Mouse (Mus musculus) NIH3T3 (cell line): Measurements from ENCODE around the gene Pim3.
"Not testable (repeated sequence)": the region's sequence is repeated elsewhere in the genome, so short reads cannot be mapped to it uniquely, and the experiment has no call there.

Source experiments
- DNase-seq: peaks from one replicate; pipeline ENCODE4 v3.0.0-alpha.2; 2012; ENCODE audit warnings: low read depth

Pim3 gene

GRCm38 (mm10) chr15:88861772-88862622 lies at the start of gene Pim3:
Gene Pim3 (plus strand): TSS chr15:88862186.
- DNase-seq = peak; percentile 98

GRCm38 (mm10) chr15:88813262-88813661 lies 48.7 kb upstream of the Pim3 start:
- DNase-seq = no peak

- DNase-seq = not testable (repeated sequence)
Observed at GRCm38 (mm10) chr15:88813873-88814272, 48.1 kb upstream of the Pim3 start.

- DNase-seq = peak; percentile 48
Observed at GRCm38 (mm10) chr15:88814411-88815047, 47.5 kb upstream of the Pim3 start.

GRCm38 (mm10) chr15:88815196-88815700 lies 46.7 kb upstream of the Pim3 start:
- no peak for DNase-seq

- peak; percentile 100 for DNase-seq
Observed at GRCm38 (mm10) chr15:88819026-88819905, 42.7 kb upstream of the Pim3 start, which contains the start of the genes Alg12 and Creld2. Gene Alg12 (minus strand): TSS chr15:88819318. Gene Creld2 (plus strand): TSS chr15:88819646.

- DNase-seq = no peak
Observed at GRCm38 (mm10) chr15:88819906-88820303, 42.1 kb upstream of the Pim3 start.

GRCm38 (mm10) chr15:88821403-88821802 lies 40.6 kb upstream of the Pim3 start:
- no peak for DNase-seq

GRCm38 (mm10) chr15:88822513-88822912 lies 39.5 kb upstream of the Pim3 start:
- no peak for DNase-seq

- no peak for DNase-seq
Observed at GRCm38 (mm10) chr15:88823376-88823775, 38.6 kb upstream of the Pim3 start.

GRCm38 (mm10) chr15:88827466-88827865 lies 34.5 kb upstream of the Pim3 start:
- no peak for DNase-seq

GRCm38 (mm10) chr15:88827991-88828799 lies 33.8 kb upstream of the Pim3 start:
- peak; percentile 83 for DNase-seq

- DNase-seq = peak; percentile 94
Observed at GRCm38 (mm10) chr15:88828800-88829705, 32.9 kb upstream of the Pim3 start.

GRCm38 (mm10) chr15:88829791-88830440 lies 32.1 kb upstream of the Pim3 start:
- no peak for DNase-seq

- DNase-seq = no peak
Observed at GRCm38 (mm10) chr15:88830696-88831095, 31.3 kb upstream of the Pim3 start.

- peak; percentile 39 for DNase-seq
Observed at GRCm38 (mm10) chr15:88831482-88831881, 30.5 kb upstream of the Pim3 start.

GRCm38 (mm10) chr15:88832536-88832935 lies 29.4 kb upstream of the Pim3 start:
- DNase-seq = no peak

- DNase-seq = no peak
Observed at GRCm38 (mm10) chr15:88836031-88836430, 26.0 kb upstream of the Pim3 start.

GRCm38 (mm10) chr15:88836571-88836970 lies 25.4 kb upstream of the Pim3 start:
- DNase-seq = no peak
